Mouse (Mus musculus) hindlimb bud, embryonic 11.5 days (tissue): ENCODE data around the gene Smyd3.

Source experiments
- DNase-seq: peaks from one replicate; pipeline ENCODE4 v3.0.0-alpha.2; 2012; ENCODE audit warnings: low read depth, low spot score; ENCODE audit errors: extremely low spot score

The Smyd3 gene

DNA sequence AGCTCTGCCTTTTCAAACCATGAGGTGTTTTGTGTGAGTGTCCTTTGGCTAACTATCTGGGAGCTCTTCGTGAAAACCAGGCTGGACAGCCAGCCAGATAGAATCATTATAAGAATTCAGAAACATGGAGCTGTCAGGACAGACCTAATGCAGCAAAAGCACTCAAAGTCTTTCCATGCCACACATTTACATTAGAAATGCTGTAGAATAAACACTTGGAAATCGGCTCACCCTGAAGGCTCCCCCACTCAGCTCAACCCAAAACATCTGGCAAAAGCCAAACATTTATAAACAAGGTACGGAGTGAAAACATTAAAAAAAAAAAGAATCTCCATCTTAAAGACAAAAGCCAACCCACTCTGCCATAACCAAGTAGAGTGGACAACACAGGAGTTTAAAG, 391.6 kb downstream of the Smyd3 start:
- no peak for DNase-seq

DNA sequence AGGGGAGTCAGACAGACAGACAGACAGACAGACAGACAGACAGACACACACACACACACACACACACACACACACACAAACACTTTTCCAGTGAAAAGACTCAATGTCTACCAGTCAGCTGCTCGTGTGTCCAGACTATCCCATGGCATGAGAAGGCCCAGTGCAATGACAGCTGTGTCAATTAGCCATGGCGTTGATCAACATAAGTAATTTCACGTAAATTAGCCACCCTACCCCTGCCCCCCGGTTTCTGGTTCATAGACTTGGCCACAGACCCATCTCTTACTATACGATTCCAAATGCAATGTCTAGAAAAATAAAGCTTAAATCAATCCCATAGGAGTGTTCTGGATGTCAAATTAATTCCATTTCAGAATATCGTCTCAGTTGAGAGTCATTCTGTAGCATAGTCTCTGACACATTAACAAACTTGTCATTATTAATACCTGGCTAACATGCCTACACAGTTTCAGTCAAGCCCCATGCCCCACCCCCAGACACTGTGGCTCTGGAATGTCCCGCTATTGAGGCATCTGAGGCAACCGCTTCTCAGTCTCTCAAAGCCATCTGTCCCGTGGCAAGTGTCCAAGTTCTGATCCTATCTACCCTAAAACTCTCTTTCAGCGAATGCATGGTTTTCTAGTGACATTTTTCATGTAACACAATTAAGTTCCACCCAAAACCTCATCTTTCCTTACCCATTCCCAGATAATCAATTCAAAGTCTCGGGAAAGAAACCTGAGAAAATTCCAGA, 395.2 kb downstream of the Smyd3 start:
- no peak for DNase-seq

DNA sequence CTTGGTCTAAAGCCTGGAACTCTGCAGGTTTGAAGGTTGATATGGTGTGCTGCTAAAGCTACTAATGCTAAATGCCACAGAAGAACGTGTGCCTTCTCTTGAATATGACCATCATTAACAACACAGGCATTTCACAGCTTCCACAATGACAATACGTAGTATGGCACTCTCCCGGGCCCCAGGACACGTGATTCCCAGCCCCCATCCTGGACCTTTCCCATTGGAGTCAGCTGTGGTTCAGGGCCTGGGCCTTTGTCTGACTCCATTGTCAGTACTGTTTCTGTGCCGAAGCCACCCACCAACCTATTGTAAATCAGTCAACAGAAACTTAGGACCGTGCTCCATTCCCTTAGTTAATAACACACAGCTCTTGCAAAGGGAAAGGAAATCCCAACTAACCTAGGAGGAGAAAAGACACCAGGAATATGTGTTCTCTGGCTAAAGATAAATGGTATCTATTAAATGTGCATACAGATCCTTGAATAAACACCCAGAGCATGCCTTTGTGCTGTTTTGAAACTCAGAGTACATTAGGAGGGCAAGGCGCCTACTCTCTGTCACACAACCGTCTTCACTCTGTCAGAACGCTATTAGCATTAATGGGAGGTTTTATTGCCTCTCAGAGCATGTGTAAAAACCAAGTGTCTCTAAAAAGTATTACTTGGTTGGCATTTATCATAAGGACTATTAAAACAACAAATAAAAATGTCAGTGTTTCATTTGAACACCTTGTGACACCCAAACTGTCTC, 397.4 kb downstream of the Smyd3 start:
- no peak for DNase-seq

DNA sequence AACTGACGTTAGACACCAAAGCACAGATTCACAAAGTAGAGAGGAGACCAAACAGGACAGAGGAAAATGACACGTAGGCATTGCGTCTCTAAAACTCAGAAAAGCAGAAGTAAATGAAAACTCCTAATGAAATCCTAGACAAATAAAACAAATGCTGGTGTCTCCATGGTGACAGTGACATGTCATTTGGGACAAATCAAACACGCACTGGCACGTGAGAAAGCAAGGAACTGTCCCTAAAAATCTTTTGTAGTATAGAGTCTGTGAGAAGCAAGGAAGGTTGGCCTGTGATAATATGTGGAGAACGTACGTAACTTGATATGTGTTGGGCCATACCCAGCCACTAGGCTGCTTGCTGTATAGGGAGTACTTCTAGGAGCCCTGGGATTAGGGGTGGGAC, 399.2 kb downstream of the Smyd3 start:
- DNase-seq, result no peak

DNA sequence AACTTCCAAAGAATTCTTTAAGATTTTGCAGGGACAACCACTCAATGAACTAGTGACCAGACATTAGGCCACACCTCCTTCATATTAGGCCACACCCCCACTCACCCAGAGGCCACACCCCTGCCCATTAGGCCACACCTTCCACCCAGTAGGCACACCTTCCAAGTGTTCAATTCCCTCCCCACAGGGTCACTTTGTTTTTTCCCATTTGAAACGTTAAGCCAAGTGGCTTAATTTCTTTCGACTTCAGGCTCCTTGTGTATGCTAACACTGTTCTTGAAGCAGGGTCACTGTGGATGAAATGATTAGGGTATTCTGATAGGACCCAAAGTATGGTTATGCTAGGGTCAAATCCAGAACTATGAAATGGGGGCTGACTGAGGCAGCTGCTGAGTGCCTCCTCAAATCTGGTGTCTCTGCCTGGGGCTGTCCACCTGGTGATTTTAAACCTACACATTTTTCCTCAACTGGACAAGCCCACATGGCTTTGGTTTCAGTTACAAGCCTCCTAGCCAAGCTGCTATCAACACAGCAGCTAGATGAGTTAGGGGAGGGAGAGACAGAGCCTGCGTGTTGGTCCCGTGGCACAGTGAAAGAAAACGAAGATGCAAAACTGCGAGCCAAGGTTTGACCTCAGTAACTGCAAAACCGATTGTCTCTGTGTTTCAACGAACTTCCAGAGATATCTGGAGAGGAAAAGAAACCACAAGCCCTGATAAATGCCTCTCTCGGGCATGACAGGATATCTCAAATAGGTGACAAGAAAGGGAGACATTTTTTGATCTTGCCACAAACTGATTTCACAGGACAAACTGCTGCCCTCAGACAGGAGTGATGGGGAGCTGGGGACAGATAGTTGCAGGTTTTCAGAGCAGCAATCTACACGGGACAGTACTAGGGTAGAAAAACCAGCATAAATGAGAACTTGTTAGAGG, 400.8 kb downstream of the Smyd3 start:
- DNase-seq, result no peak

DNA sequence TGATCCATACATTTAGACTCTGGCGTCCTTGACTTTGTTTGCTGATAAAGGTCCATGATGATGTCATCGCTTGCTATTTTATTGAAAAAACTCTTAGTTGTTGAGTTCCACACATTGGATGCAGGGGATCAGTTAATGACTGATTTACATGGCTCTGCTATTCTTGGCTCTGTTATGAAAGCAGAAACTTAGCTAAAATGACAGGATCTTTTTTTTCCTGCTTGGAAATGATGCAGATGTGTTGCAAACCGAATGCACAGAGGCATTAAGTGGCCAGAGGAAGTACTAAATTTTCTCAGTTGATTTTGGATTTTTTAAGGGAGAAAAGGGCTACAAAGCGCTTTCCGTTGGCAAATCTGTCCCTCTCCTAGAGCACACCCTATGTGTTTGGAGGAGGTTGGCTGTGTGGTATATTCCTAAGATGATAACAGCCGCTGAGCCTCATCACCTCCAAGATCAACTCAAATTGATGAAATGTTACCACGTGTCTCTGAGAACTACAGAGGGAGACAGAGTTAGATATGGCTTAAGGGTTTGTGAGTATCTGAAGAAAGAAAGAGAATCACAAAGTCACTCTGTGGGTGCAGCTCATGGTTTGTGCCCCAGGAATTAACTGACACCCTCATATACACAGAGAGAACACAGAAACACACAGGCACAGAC, 402.9 kb downstream of the Smyd3 start:
- no peak for DNase-seq

DNA sequence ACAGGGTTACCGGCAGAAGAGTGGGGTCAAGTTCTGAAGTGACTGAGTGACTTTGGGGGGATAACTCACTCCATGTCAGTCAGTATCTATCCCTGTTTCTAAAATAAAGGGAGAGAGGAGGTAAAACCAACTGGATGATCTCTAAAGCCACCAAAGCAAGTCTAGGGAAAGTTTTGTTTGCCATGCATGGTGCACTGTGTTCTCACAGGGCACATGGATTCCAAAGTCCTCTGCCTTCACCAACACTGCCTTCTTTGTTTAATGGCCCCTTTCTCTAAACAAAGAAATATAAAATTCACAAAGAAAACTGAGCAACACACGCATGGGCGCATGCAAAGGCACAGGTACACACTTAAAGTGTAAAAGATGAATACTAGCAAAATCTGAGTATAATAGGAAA, 403.5 kb downstream of the Smyd3 start:
- DNase-seq, result no peak

DNA sequence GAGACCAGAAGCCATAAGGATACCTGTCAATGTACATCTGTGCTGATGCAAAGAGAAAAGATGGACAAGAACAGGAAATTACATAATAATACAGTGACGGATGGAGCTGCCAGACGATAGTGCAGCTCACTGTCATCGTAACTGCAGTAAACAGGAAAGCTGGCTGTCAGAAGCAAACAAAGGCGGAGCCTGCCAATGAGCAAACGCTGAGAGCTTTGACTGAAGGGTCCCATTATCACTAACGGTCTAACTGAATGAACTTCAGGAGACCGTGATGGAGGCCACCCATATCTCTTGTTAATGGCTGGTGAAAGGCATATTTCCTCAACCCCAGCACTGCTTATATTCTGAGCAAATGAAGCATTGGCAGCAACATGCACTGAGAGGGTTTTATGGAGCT, 409.1 kb downstream of the Smyd3 start:
- DNase-seq, result no peak

DNA sequence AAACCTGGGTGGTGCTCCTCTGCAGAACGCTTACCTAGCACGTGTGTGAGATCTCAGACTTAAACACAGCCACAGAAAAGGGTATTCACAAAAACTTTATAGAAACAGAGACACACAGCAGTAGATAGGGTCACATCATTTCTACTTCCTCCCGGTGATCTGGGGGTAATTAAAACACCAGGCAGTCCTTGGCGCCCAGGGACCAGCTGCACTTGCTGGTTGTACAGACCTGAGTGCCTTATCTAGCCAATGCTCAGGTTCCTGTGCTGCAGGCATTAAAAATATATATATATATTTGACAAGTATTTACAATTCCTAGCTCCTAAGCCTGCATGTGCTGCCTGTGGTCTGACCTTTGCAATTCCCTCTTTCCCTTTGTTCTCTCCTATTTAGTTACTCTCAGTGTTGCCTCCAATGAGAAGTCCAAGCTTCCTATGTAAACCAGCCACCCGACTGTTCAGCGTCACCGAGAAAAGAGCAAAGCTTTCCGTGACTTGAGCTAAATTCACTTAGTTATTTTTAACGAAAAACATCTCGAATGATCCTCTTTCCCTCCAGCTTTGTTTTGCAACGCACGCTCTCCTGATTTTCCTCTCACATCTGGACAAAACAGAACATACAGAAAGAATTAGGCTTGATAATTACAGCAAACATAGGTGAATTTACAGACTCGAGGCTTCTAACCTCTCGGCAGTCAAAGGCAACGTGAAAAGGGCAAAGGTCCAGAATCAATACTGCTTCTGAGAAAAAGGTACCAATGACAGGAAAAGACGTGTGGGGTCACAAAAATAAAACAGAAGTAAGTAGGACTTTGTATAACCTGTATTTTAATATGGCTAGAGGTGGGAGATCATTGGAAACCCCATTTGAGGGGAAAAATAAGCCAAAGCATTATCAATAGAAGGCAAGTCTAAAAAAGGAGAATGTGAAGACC, 409.8 kb downstream of the Smyd3 start:
- DNase-seq, result no peak

DNA sequence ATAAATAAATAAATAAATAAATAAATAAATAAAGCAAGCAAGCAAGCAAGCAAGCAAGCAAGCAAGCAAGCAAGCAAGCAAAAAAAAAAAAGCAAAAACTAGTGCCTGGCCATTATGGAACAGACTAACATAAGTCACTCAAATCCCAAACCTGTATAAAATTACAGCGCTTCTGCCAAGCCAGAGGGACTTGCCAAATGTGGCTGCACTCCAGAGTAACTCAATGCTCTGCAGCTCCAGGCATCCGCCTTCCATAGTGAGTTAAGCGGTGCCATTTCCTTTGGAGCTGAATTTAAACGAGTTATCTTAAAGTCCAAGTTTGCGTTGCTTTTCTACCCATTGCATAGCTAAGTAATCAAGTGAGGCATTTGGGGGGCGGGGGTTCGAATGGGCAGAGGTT, 410.6 kb downstream of the Smyd3 start:
- no peak for DNase-seq

DNA sequence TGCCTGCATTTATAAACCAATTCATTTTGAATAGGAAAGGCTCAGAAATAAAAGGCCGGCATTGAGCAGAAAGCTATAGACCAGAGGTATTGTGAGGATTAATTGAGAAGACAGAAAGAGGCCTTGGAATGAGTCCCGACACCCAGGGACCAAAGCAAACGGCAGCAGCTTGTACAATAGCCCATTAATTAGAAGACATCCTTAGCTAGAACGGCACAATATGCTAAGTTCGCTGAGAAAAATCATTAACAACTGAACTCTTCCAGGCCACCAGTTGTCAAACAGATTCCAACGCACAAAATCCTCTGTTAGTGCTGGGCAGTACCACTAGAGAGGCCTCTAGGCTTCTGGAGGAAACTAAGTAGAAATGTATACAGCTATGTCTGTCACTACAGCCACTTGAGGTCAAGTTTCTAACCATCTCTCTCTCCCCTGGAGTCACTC, 411.1 kb downstream of the Smyd3 start:
- no peak for DNase-seq

DNA sequence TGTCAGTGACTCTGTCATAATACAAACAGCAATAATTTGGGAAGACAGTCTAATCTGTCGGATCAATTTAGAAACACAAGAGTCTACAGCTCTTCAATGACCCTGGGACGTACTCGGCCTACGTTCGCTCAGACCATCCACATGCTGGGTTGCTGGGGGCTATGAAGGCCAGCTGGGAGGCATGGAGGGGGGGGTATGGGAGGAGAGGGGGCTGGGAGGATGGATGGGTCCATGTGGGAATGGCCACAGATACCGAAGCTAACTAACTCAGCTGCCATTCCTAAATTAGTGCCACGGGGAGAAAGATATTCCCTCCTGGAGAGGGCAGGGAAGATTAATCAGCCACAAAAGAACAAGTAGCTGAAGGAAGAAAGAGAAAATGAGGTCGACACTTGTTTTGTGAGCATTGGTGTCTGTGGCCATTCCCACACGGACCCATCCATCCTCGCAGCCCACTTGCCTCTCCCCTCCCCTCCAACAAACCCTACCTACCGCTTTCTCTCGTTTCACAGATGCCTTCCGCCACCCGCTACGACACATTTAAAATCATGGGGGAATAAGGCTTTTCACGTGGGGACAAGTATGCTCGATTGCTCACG, 411.6 kb downstream of the Smyd3 start:
- no peak for DNase-seq

DNA sequence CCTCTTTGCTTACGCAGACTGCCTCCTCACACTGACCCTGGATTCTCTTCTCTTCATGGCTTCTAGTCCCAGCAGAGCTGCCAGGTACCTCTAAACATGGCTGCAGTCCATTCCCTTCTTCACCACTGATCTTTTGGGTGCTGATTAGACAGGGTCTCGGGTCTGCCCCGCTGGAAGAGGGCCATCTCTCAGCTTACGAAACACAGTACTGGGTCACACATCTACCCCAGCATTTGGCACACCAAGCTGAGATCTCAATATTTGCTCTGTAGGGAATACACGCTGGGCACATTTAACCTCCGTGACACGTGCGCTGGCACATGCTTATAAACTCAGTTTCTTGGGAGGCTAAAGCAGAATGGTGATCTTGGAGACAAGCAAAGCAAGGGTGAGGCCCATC, 413.4 kb downstream of the Smyd3 start:
- DNase-seq, result no peak

DNA sequence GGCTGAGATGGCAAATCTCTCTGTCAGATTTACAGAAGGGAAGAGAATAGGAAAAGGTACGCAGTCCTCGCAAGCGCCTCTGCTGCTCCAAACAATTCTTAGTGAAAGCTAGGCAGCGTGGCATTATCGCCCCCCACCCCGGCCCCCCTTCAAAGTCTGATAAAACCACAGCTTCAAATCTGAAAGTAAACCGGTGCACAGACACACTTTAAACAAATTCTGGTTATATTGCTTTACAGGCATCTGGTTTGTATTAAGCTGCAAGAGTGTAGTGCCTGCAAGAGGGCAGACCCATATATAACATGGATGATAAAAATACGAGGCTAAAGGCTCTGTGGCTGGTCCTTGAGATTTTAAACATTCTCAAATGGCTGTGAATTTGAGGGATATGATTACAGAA, 420.8 kb downstream of the Smyd3 start:
- DNase-seq, result no peak

DNA sequence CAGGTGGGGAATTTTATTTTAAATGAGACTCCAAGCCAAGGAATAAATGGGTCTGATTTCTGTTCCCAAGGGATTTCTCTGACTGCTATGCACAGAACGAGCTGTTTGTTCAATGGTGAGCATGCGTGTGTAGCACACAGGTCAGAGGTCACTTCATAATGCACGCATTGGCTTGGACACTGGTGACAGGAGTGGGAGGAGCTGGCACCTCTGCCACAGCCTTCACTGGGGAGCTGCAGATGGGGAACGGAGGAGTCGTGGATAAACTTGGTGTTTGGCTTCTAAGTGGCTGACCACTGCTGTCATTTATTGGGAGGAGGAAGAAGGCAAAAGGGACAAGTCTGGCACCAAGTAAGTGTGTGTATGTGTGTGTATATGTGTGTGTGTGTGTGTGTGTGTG, 421.5 kb downstream of the Smyd3 start:
- no peak for DNase-seq

DNA sequence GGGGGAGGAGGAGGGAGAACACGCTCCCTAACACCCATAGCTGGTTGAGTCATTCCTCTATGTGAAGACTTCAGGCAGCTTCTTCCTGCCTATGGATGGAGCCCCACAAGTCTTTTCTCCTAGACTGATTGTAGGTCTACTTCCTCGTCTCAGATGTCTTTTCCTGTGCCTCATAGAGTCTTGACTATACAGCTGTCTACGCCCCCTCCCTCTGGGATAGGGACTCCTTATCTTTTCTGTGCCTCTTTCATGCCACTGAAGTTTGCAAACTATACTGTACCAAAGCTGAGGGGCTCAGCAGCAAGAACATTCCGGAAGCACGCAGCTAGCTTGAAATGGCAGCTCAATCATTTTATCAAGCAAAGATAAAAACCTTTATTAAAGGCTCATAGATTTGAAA, 428.7 kb downstream of the Smyd3 start:
- DNase-seq, result no peak

DNA sequence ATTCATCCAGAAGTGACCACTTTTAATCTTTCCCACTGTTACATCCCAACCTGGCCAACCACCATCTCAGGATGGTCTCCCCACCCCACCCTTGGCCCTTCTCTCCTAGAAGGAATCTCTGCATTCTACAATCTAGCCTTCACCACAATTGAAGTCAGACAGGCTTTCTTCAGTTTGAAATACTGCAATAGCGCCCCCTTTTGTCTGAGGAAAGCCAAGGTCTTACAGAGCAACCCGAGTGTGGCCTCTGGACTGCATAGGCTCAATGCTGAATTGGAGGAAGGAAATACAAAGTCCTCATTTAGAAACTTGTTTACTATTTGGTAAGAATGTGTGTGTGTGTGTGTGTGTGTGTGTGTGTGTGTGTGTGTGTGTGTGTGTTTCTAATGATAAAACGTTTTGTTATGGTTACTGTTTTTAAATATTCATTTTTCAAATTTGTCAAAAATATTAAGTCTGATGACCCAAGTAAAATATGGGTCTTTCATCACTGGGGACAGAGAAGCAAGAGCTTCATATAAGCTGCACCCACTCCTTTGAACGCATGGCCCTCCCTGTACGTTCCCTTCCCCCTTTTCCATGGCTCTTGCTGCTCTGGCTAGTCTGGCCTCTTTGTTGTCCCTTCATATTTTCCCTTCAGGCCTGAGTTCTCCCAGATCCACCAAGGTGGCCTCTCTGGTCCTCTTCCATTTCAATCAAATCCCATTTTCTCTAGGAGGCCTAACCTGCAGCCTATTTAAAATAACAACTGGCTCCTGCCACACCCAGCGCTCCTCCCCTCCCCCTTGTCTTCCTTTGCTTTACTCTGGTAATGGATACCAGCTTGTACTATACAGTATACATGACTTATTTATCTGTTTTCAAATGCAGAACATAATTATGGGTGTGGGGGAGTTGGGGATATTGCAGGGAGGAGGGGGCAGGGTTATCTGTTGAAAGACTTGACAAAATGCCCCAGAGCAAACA, 430.5 kb downstream of the Smyd3 start:
- no peak for DNase-seq

DNA sequence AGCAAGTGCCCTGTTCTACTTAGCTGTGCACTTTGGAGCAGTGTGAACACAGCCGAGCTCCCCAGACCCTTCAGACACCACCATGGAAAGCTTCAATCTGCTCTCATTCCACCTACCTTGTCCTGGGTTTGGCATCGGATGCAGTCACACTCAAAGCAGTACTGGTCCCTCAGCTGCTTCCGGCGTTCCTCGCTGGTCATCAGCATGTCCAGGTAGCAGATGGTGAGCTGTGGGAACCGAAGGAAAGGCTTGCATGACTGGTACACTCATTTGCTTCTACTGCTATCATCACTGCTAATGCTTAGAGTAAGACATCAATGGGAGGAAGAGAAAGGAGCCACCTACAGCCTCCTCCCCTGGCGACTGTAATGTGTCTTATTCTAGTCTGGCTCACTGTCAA, 431.6 kb downstream of the Smyd3 start:
- DNase-seq, result no peak
